Mouse (Mus musculus) heart, adult 2 months (tissue): ENCODE measurements around the gene Gm20431.

ENCODE experiments used
- CTCF ChIP-seq: fragments of 200-600 bp; IDR thresholded peaks from 2 replicates; pipeline ENCODE4 v1.8.1; 2022; ENCODE audit warnings: antibody characterized with exemption, mild to moderate bottlenecking, moderate library complexity
- POLR2A ChIP-seq: fragments of 200-500 bp; IDR thresholded peaks from 2 replicates; pipeline ENCODE4 v1.6.1; 2011; ENCODE audit warnings: mild to moderate bottlenecking, low read depth, low read length, control low read depth; ENCODE audit not compliant: insufficient read depth

GRCm38 (mm10) chr2:167600481-167600995, 60.8 kb downstream of the Gm20431 start:
- TF ChIP-seq CTCF (no peak), POLR2A (no peak)
